Comparison of ENCODE assay signal across 25 mouse cellular contexts in genomic region chr12:81891946-81892345, GRCm38 (mm10). TPM values are rescaled to one million over a fixed set of nuclear protein-coding genes. Genes with fewer than 3 reads are reported as not detected.
DNase-seq lines count a peak whose midpoint lies in the region; ATAC-seq and TF ChIP-seq lines count a peak whose summit lies in the region.
"Had no signal": no experiment of that assay in that cellular context is flagged by ENCODE, and none has a peak within 500 bp of the region (broad histone marks: within the 10 kb centered on the region; RNA-seq: fewer than 3 reads in every experiment).

No protein-coding gene starts in this region.

- no peak for TF ChIP-seq CTCF in cerebellum, adult 2 months (IDR thresholded peaks at IDR 0.05; ENCODE audit: borderline replicate concordance, insufficient read depth, low read depth, low read length)

- no peak overlapping the region for H3K4me3 ChIP-seq in intestine, embryonic 15.5 days (replicated peaks)
- no peak overlapping the region for H3K4me3 ChIP-seq in cerebellum, adult 2 months (replicated peaks; ENCODE audit: insufficient read depth, low read depth, low read length)
- H3K4me3 ChIP-seq: heart, embryonic 12.5 days; hindbrain, embryonic 13.5 days; limb, embryonic 12.5 days; midbrain, embryonic 12.5 days; myocyte; neural tube, embryonic 12.5 days had no signal

- H3K27ac ChIP-seq in intestine, embryonic 15.5 days = no peak overlapping the region
- no peak overlapping the region for H3K27ac ChIP-seq in cerebellum, adult 2 months (ENCODE audit: insufficient read depth, low read length)
- H3K27ac ChIP-seq: hindbrain, embryonic 13.5 days; limb, embryonic 12.5 days; midbrain, embryonic 12.5 days; neural tube, embryonic 12.5 days had no signal

- H3K9me3 ChIP-seq in intestine, embryonic 15.5 days = no peaks in the 10 kb centered on the region
- H3K9me3 ChIP-seq: heart, embryonic 12.5 days; hindbrain, embryonic 13.5 days; limb, embryonic 12.5 days; midbrain, embryonic 12.5 days; neural tube, embryonic 12.5 days had no signal

- peak; percentile 87 for ATAC-seq in intestine, embryonic 15.5 days
- ATAC-seq: activated CD4-positive, CD25-positive, alpha-beta regulatory T cell, adult 4 months; forebrain, embryonic 14.5 days; liver, postnatal 0 days had no signal

- no peak overlapping the region for H3K9ac ChIP-seq in intestine, embryonic 15.5 days
- H3K9ac ChIP-seq: heart, embryonic 12.5 days; hindbrain, embryonic 13.5 days; limb, embryonic 12.5 days; liver, postnatal 0 days; midbrain, embryonic 12.5 days; neural tube, embryonic 12.5 days had no signal

- no peaks in the 10 kb centered on the region for H3K27me3 ChIP-seq in intestine, embryonic 15.5 days (replicated peaks)
- no peaks in the 10 kb centered on the region for H3K27me3 ChIP-seq in cerebellum, adult 2 months (ENCODE audit: control insufficient read depth, insufficient read depth, low read length)
- H3K27me3 ChIP-seq: CH12.LX; heart, embryonic 12.5 days; hindbrain, embryonic 13.5 days; limb, embryonic 12.5 days; midbrain, embryonic 12.5 days; neural tube, embryonic 12.5 days had no signal

- DNase-seq in kidney, adult 9 months = peak; percentile 30
- no peak for DNase-seq in kidney, adult 18-20 months
- peak; percentile 26 for DNase-seq in kidney, postnatal 14 days
- no peak for DNase-seq in cerebellum, adult 2 months
- no peak for DNase-seq in retina, embryonic 14.5 days (ENCODE audit: low spot score)
- DNase-seq: adrenal gland, adult 2 months; cerebellum, adult 8-10 months; cerebellum, postnatal 36 days; gastrocnemius, postnatal 25 days; heart, adult 18-20 months; heart, postnatal 4 days; layer of hippocampus, adult 9-11 months; liver, postnatal 0 days; lung, postnatal 36 days had no signal

- WGBS in intestine, embryonic 15.5 days = 54% methylated on average over 1 of the region's 1 CpGs
- 85% methylated on average over 1 of the region's 1 CpGs for WGBS in cerebellum, adult 2 months

- H3K36me3 ChIP-seq in intestine, embryonic 15.5 days = peaks cover 5% of the 10 kb centered on the region; the same call in 1 of the 2 replicates
- H3K36me3 ChIP-seq: neural tube, embryonic 12.5 days had no signal

- no peak for TF ChIP-seq POLR2A in cerebellum, adult 2 months (IDR thresholded peaks at IDR 0.05; ENCODE audit: borderline replicate concordance, insufficient read depth, low read length)

- no peak overlapping the region for H3K4me2 ChIP-seq in intestine, embryonic 15.5 days (replicated peaks)
- H3K4me2 ChIP-seq: heart, embryonic 12.5 days; hindbrain, embryonic 13.5 days; limb, embryonic 12.5 days; liver, embryonic 11.5 days; midbrain, embryonic 12.5 days; neural tube, embryonic 12.5 days had no signal

- H3K4me1 ChIP-seq in intestine, embryonic 15.5 days (replicated peaks) = no peaks in the 10 kb centered on the region
- peaks cover 4% of the 10 kb centered on the region for H3K4me1 ChIP-seq in cerebellum, adult 2 months (ENCODE audit: control insufficient read depth, insufficient read depth, low read length)
- H3K4me1 ChIP-seq: neural tube, embryonic 12.5 days had no signal

RNA-seq across cellular contexts. Expression of gene Pcnx, which starts 32.1 kb away (rescaled TPM):
- 6.8 and 11.6 TPM in 2 replicates for polyA plus RNA-seq in intestine, embryonic 15.5 days (2015; fragmentation: Nextera tagmentation; extraction: Ambion mirVana)
- polyA plus RNA-seq in cerebellum, adult 2 months (2012; rRNA removed) = 45.3 and 48.2 TPM in 2 replicates

Comparison
In these comparisons a context has a peak if more than half of its experiments do, and no peak if none do; other contexts are left out.
1. DNase-seq: peak in kidney, adult 9 months (single experiment) and kidney, postnatal 14 days (single experiment); none in kidney, adult 18-20 months (single experiment), cerebellum, adult 2 months (0 of 2) and retina, embryonic 14.5 days (single experiment).